Mouse (Mus musculus): Measurements from ENCODE around the gene Gabbr2.

The Gabbr2 gene

GRCm38 (mm10) chr4:46991016-46991958 lies at the start of gene Gabbr2:
Gene Gabbr2, minus strand, starts transcription at chr4:46991873.
- DNase-seq (ENCODE audit: low read depth, low spot score) = peak; percentile 54

DNA sequence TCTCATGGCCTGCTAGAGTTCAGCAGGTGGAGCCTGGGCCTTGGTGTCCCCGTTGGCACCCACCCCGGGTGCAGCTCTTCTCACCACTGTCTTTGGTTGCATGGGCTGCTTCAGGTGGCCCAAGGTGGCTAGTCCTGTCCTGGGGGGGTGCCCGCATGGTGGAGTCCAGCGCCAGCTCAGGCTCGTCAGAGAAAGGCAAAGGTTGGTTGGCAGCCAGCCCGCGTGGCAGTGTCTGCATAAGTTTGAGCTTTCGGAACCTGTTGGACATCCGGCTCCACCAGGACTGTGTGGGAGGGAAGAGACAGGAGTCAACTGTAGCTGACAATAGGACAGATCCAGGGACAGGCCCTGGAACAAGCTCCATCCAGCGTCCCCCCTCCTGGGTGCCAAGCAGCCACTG lies 47.9 kb upstream of the Gabbr2 start:
- no peak for DNase-seq (ENCODE audit: low read depth, low spot score)

GRCm38 (mm10) chr4:47037321-47037657 lies 45.6 kb upstream of the Gabbr2 start:
- DNase-seq (ENCODE audit: low read depth, low spot score) = peak; percentile 77

- DNase-seq (ENCODE audit: low read depth, low spot score) = no peak
Measured at GRCm38 (mm10) chr4:47036486-47037320, 45.0 kb upstream of the Gabbr2 start.

- DNase-seq (ENCODE audit: low read depth, low spot score) = no peak
Measured at GRCm38 (mm10) chr4:47035536-47035935, 43.9 kb upstream of the Gabbr2 start.

DNA sequence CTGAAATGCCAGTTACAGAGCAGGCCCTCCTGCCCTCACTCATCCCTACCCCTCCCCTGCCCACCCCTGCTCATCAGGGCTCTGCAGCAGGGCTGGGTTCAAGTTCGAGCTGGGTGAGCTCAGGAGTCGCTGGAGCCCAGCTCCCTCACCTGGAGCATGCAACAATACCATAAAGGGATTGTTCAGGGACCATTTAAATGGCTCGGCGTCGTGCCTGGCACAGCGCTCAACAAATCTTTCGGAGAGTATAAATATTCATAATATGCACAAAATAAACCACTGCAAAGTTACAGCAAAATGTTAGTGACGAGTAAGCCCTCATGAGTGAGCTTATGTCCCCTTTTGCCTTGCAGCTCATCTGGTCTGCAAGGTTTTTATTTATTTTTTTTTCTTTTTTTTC lies 40.5 kb upstream of the Gabbr2 start:
- DNase-seq (ENCODE audit: low read depth, low spot score) = no peak

- no peak for DNase-seq (ENCODE audit: low read depth, low spot score)
Measured at GRCm38 (mm10) chr4:47028791-47029190, 37.1 kb upstream of the Gabbr2 start.

GRCm38 (mm10) chr4:47023949-47024348 lies 32.3 kb upstream of the Gabbr2 start:
- no peak for DNase-seq (ENCODE audit: low read depth, low spot score)

DNA sequence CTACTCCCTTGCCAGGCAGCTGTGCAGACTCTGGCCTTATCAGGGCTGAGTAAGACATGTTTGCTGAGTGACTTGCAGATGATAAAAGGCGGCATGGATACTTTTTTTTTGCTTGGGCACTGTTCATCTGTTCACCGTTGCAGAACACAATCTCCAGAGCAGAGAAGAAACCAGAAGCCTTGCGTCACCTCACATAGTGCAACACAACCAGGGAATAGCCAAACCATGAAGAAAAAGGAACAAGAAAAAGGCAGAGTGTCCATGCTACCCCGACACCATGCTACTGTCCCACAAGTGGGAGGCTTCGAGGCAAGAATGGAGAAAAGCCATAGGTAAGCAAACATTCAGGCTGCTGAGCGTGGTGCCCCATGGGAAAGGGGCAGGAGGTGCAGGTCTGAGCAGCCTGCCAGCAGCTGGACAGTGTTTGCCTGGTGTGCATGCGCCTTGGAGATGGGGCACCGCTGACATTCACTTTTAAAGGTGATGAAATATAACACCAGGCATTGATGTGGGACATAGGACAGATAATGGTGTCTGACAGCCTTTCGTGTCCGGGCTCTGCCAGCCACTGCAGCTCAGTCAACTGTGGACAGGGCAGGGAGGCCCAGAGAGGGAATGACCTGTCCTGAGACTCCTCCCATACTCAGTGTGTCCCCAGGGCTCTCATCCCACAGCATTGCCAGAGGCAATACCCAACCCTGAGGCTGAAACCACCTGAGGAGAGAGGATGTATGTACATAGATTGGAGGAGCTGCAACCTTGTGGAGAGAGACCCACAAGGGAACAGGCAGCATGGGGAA lies 31.3 kb upstream of the Gabbr2 start:
- DNase-seq (ENCODE audit: low read depth, low spot score) = no peak

- no peak for DNase-seq (ENCODE audit: low read depth, low spot score)
Measured at GRCm38 (mm10) chr4:47020563-47020962, 28.9 kb upstream of the Gabbr2 start.

DNA sequence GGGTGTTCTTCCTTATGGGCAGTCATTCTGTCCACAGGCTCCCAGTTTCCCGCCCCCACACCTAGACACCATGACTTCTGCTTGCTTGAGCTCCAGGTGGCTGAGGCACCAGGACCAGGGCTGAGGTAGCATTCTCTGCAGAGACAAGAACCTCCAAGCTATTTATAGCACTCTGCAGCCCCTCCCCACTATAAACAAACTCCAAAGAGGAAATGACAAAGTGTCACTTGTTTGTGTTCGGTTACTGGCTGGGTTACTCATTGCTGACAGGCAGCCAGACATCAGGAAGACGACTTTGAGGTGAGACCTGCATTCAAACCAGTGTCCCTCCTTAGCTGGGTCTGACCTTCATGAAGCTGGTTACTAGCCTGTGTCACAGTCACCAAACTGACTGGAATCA lies 23.5 kb upstream of the Gabbr2 start:
- DNase-seq (ENCODE audit: low read depth, low spot score) = no peak

DNA sequence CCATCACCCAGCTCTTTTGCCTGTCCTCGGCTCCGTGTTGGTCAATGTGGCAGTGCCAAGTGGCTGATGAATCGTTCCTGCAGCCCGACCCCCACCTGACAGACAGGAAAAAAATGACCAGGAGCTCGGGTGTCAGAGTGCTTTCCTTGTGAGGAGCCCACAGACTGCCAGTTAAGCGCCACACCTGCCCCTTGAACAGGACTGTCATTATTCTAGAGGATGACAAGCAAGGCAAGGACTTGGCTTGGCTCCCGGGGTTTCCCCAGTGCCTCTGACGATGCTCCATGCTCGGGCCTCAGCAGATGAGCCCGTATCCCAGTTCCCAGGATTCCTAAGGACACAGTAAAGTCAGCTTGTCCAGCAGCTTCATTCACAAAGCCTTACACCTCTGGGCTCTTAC lies 20.8 kb upstream of the Gabbr2 start:
- DNase-seq (ENCODE audit: low read depth, low spot score) = no peak

GRCm38 (mm10) chr4:47010400-47011231 lies 18.9 kb upstream of the Gabbr2 start:
- DNase-seq (ENCODE audit: low read depth, low spot score) = no peak

DNA sequence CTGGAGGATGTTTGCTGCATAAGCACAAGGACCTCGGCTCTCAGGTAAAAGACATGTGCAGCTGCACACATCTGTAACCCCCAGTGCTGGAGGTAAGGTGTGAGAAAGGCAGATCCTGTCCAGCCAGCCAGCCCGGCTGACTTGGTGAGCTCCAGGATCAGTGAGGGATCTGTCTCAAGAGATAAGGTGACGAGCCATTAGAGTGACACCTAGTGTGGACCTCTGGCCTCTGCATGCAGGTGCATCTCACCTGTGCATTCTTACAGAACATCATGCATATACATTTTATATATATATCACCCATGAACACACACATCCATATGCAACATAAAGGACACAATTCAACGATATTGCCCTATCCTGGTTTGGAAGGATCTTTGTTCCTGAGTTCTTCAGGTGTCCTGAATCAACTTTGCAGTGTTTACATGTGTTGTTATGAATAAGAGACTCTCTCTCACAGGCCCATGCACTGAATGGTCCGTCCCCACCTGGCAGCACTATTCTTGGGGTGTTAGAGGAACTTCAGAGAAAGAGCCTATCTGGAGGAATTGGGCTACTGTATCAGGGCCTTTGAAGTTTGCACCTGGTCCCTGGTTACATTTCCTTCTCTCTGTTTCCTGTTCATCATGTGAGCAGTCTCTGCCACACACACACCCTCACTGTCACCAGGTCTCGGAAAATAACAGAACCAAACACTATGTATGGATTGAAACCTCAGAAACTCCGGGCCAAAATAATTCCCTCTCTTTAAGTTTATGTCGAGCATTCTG lies 9.1 kb upstream of the Gabbr2 start:
- no peak for DNase-seq (ENCODE audit: low read depth, low spot score)

DNA sequence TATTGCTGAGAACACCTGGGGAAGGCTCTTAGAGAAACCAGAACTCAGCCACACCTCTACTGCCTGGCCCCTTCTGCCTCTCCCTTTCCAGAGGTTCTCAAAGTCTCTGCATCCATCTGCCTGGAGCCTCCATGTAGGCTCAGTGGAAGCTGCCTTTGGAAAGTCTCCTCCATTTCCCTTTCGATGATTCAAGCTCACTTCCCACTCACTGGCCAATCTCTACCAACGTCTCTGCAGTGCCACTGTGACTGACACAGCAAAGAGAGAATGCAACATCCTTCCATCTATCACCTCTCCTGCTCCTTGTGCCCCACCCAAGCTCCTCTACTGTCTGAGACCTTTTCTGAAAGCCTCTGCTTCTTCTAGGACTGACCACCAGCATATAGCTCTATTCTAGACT lies 6.3 kb upstream of the Gabbr2 start:
- DNase-seq (ENCODE audit: low read depth, low spot score) = no peak

DNA sequence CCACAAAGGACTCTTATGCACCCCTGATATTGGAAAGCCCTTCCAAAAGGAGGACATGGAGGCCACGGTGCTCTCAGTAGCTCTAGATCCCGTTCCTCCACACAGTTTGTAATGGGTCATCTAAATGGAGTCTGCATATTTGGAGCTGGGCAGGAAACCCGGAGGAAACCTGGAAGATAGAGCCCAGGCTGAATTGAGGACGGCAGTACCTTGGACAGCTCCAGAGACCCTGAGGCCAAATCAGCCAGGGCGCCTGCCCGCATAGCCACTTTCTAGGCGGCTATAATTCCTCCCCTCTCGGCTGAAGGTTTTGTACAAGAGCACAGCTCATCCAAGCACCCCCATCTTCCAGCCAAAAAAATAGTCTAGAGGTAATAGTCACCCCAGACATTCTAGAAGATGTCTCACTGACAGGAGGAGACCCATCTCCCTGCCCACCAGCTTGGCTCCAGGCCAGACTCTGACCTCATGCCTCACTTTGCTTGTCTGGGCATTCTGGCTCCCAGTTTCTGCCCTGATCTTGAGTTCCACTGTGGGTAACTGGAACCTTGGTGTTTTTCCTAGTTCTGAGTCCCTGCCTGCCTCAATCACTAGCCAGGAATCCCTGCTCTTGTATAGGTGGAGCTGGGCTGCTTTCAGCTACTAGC lies 1.3 kb upstream of the Gabbr2 start:
- no peak for DNase-seq (ENCODE audit: low read depth, low spot score)

- no peak for DNase-seq (ENCODE audit: low read depth, low spot score)
Measured at GRCm38 (mm10) chr4:46991959-46992316, 265 bp upstream of the Gabbr2 start.

DNA sequence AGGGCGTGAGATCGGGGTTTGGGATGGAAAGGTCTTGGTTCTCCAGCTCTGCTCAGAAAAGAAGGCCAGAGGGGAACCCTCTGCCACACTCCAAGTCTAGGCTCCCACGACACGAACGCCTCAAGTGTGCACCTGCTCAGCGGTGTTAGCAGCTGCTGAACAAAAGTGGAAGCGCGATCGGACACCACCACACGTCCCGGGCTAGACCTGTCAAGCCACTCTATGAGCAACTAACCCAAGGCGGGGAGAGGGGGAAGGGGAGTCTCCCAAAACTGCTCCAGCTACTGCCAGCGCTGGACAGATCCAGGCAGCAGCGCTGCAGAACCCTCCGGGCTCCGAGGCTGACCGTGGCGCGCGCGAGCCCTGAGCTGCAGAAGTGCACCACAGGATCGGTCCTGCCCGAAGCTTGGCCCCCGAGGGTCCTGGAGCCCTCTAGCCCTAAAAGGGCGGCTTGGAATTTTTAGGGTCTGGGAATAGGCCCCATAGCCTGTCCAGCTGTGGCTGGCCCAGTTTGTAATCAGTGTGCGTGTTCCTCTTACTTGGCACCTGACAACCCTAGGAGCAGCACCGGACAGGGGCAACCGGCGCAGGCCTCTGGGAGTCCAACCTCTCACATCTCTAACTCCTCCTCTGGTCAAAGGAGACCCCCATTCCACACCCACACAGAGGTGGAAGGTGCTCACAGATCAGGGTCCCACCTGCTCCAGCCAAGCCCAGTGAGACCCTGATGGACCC lies 1.2 kb downstream of the Gabbr2 start:
- no peak for DNase-seq (ENCODE audit: low read depth, low spot score)

GRCm38 (mm10) chr4:46989842-46990241 lies 1.8 kb downstream of the Gabbr2 start:
- peak; percentile 65 for DNase-seq (ENCODE audit: low read depth, low spot score)

Measured in retina, postnatal 7 days (tissue).